Mouse (Mus musculus) cortical plate, adult 2 months (tissue): ENCODE measurements at regions not wholly inside any gene's neighbourhood (a gene's known extent, or its start where the extent isn't known, plus 50 kb on each side); places are given as distances from the start of the nearest gene placed in this dataset.

Experiments used
- CTCF ChIP-seq: fragments of 200-500 bp; IDR thresholded peaks from 2 replicates; pipeline ENCODE4 v1.5.1; 2011; ENCODE audit warnings: mild to moderate bottlenecking, control low read depth, low read length; ENCODE audit not compliant: insufficient read depth; ENCODE audit errors: extremely low read depth
- POLR2A ChIP-seq: fragments of 200-500 bp; IDR thresholded peaks from 2 replicates; pipeline ENCODE4 v1.6.1; 2011; ENCODE audit warnings: mild to moderate bottlenecking, low read length, control low read depth; ENCODE audit not compliant: insufficient read depth; ENCODE audit errors: extremely low read depth

GRCm38 (mm10) chrX:11855910-11856309 is 304.2 kb downstream of the Bcor start:
- no peak for TF ChIP-seq CTCF
- no peak for TF ChIP-seq POLR2A
